30 mouse cellular contexts compared by ENCODE assay signal in genomic region chr6:3860587-3860975, GRCm38 (mm10).
"Had no signal": no experiment of that assay in that cellular context is flagged by ENCODE, and none has a peak within 500 bp of the region (broad histone marks: within the 10 kb centered on the region; RNA-seq: fewer than 3 reads in every experiment).

No protein-coding gene starts in this region.

- H3K27ac ChIP-seq: limb, embryonic 10.5 days; limb, embryonic 12.5 days; limb, embryonic 13.5 days; limb, embryonic 15.5 days; liver, embryonic 12.5 days; liver, embryonic 13.5 days; liver, embryonic 14.5 days; liver, embryonic 15.5 days; lung, embryonic 15.5 days; macrophage; midbrain, embryonic 12.5 days; midbrain, embryonic 13.5 days; midbrain, embryonic 15.5 days had no signal

- H3K9ac ChIP-seq: limb, embryonic 12.5 days; limb, embryonic 13.5 days; limb, embryonic 15.5 days; liver, embryonic 12.5 days; liver, embryonic 13.5 days; liver, embryonic 14.5 days; liver, embryonic 15.5 days; liver, postnatal 0 days; lung, embryonic 14.5 days; lung, embryonic 15.5 days; midbrain, embryonic 12.5 days; midbrain, embryonic 13.5 days; midbrain, embryonic 15.5 days had no signal

- H3K27me3 ChIP-seq: limb, embryonic 12.5 days; limb, embryonic 13.5 days; limb, embryonic 15.5 days; liver, embryonic 12.5 days; liver, embryonic 13.5 days; liver, embryonic 15.5 days; lung, embryonic 15.5 days; megakaryocyte, embryonic 14.5 days; midbrain, embryonic 12.5 days; midbrain, embryonic 13.5 days; midbrain, embryonic 15.5 days had no signal

- H3K4me1 ChIP-seq: limb, embryonic 10.5 days; limb, embryonic 12.5 days; limb, embryonic 13.5 days; limb, embryonic 15.5 days; liver, embryonic 12.5 days; liver, embryonic 13.5 days; liver, embryonic 15.5 days; lung, embryonic 15.5 days; megakaryocyte, embryonic 14.5 days; midbrain, embryonic 12.5 days; midbrain, embryonic 13.5 days; midbrain, embryonic 15.5 days had no signal

- DNase-seq: left cerebral cortex, postnatal 4 days; liver; liver, embryonic 13.5 days; liver, postnatal 0 days; lung, adult 18-20 months; lung, adult 2 months; lung, embryonic 14.5 days; lung, postnatal 10 days; lung, postnatal 14 days; lung, postnatal 36 days; lung, postnatal 4 days; midbrain, embryonic 14.5 days had no signal

- H3K4me2 ChIP-seq: limb, embryonic 12.5 days; limb, embryonic 13.5 days; limb, embryonic 15.5 days; liver, embryonic 11.5 days; liver, embryonic 12.5 days; liver, embryonic 13.5 days; liver, embryonic 15.5 days; lung, embryonic 14.5 days; lung, embryonic 15.5 days; midbrain, embryonic 11.5 days; midbrain, embryonic 12.5 days; midbrain, embryonic 13.5 days; midbrain, embryonic 15.5 days had no signal

- H3K36me3 ChIP-seq: limb, embryonic 10.5 days; limb, embryonic 12.5 days; limb, embryonic 13.5 days; limb, embryonic 15.5 days; liver, embryonic 12.5 days; liver, embryonic 13.5 days; liver, embryonic 15.5 days; lung, embryonic 15.5 days; midbrain, embryonic 12.5 days; midbrain, embryonic 13.5 days; midbrain, embryonic 15.5 days had no signal

- ATAC-seq: liver, embryonic 12.5 days; liver, postnatal 0 days; lung, postnatal 0 days; midbrain, embryonic 13.5 days; midbrain, embryonic 15.5 days; midbrain, embryonic 16.5 days had no signal

- H3K9me3 ChIP-seq: limb, embryonic 10.5 days; limb, embryonic 12.5 days; limb, embryonic 13.5 days; limb, embryonic 15.5 days; liver, embryonic 12.5 days; liver, embryonic 13.5 days; liver, embryonic 15.5 days; lung, embryonic 15.5 days; megakaryocyte, embryonic 14.5 days; midbrain, embryonic 12.5 days; midbrain, embryonic 13.5 days; midbrain, embryonic 15.5 days had no signal

- H3K4me3 ChIP-seq: limb, embryonic 10.5 days; limb, embryonic 12.5 days; limb, embryonic 13.5 days; limb, embryonic 15.5 days; liver, embryonic 12.5 days; liver, embryonic 13.5 days; liver, embryonic 15.5 days; lung, embryonic 15.5 days; megakaryocyte, embryonic 14.5 days; midbrain, embryonic 12.5 days; midbrain, embryonic 13.5 days; midbrain, embryonic 15.5 days; myocyte had no signal
